Comparison of ENCODE assay signal across 1 mouse cellular context in the genomic region with DNA sequence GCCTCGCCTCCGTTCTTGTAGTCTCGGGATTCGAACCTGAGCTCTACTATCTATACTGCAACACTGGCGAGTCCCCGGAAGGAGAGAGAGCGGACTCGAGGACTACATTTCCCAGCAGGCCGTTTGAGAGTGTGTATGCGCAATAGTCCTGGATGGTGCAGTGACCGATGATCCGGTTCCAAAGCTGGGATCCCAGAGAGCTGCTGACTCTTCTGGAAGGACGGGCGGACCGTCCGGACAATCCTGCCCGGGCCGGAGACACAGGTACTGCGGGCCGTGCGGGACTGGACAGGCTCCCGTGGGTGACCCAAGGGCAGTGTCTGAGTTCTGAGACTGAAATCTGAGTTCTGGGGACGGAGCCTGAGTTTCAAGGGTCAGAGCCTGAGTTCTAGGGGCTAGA.
TF ChIP-seq lines count a peak whose summit lies in the region.

No protein-coding gene starts in this region.

TF ChIP-seq in CH12.LX, 34 proteins besides CTCF, POLR2A, EP300 and RAD21 (continued from another document):
- 0 out of 2 replicates have a peak, but pooled peaks have one; percentile 40 for TF ChIP-seq NELFE (IDR thresholded peaks at IDR 0.05; ENCODE audit: low read depth, low read length)
- no peak for TF ChIP-seq ETS1 (conservative IDR thresholded peaks at IDR 0.05; ENCODE audit: low read depth, low read length)
- no peak for TF ChIP-seq CHD1 (IDR thresholded peaks at IDR 0.05; ENCODE audit: low read depth, low read length)
- TF ChIP-seq ZC3H11A (IDR thresholded peaks at IDR 0.05; ENCODE audit: low read depth, low read length): no peak
- no peak for TF ChIP-seq JUN (IDR thresholded peaks at IDR 0.05; ENCODE audit: insufficient read depth, low read depth, low read length)
- peak; percentile 57; the same call in 1 of the 2 replicates for TF ChIP-seq MXI1 (IDR thresholded peaks at IDR 0.05; ENCODE audit: low read depth, low read length)
- TF ChIP-seq MYC (IDR thresholded peaks at IDR 0.05; ENCODE audit: low read depth, low read length): peak; percentile 34; the same call in 1 of the 2 replicates
- no peak; the same call in 1 of the 2 replicates for TF ChIP-seq SIN3A (IDR thresholded peaks at IDR 0.05; ENCODE audit: low read length)
- peak; percentile 97 for TF ChIP-seq HCFC1 (IDR thresholded peaks at IDR 0.05; ENCODE audit: low read depth, low read length)
